Mouse (Mus musculus) c-Kit-positive CD71-positive TER-119-negative erythroid progenitor cells, embryonic 14.5 days (primary cell): Measurements from ENCODE around the gene Tenm2.

ENCODE experiments used
- DNase-seq: peaks from one replicate; pipeline ENCODE4 v3.0.0-alpha.2; 2013; ENCODE audit warnings: low read depth

Tenm2 gene

GRCm38 (mm10) chr11:36902302-36902701, 333.5 kb downstream of the Tenm2 start:
- DNase-seq: no peak

- no peak for DNase-seq
Observed at GRCm38 (mm10) chr11:36893061-36893460, 342.7 kb downstream of the Tenm2 start.

- DNase-seq: no peak
Observed at GRCm38 (mm10) chr11:36891106-36891505, 344.7 kb downstream of the Tenm2 start.

GRCm38 (mm10) chr11:36887490-36887889, 348.3 kb downstream of the Tenm2 start:
- DNase-seq: no peak

- DNase-seq: no peak
Observed at GRCm38 (mm10) chr11:36886147-36886546, 349.6 kb downstream of the Tenm2 start.

GRCm38 (mm10) chr11:36872961-36873360, 362.8 kb downstream of the Tenm2 start:
- DNase-seq: no peak

- DNase-seq: no peak
Observed at GRCm38 (mm10) chr11:36870548-36870947, 365.2 kb downstream of the Tenm2 start.

- DNase-seq: no peak
Observed at GRCm38 (mm10) chr11:36851690-36852089, 384.1 kb downstream of the Tenm2 start.

GRCm38 (mm10) chr11:36847451-36847850, 388.3 kb downstream of the Tenm2 start:
- no peak for DNase-seq

GRCm38 (mm10) chr11:36832855-36833254, 402.9 kb downstream of the Tenm2 start:
- no peak for DNase-seq

- DNase-seq: no peak
Observed at GRCm38 (mm10) chr11:36831511-36831910, 404.3 kb downstream of the Tenm2 start.

GRCm38 (mm10) chr11:36824666-36825065, 411.1 kb downstream of the Tenm2 start:
- DNase-seq: no peak

GRCm38 (mm10) chr11:36804615-36805014, 431.1 kb downstream of the Tenm2 start:
- DNase-seq: no peak

GRCm38 (mm10) chr11:36802208-36802631, 433.5 kb downstream of the Tenm2 start:
- no peak for DNase-seq

GRCm38 (mm10) chr11:36801683-36802082, 434.1 kb downstream of the Tenm2 start:
- DNase-seq: no peak

- DNase-seq: no peak
Observed at GRCm38 (mm10) chr11:36799409-36799808, 436.4 kb downstream of the Tenm2 start.

GRCm38 (mm10) chr11:36758009-36758408, 477.8 kb downstream of the Tenm2 start:
- DNase-seq: no peak

- DNase-seq: no peak
Observed at GRCm38 (mm10) chr11:36746286-36746685, 489.5 kb downstream of the Tenm2 start.

GRCm38 (mm10) chr11:36727800-36728199, 508.0 kb downstream of the Tenm2 start:
- no peak for DNase-seq

GRCm38 (mm10) chr11:36702881-36703280, 532.9 kb downstream of the Tenm2 start:
- DNase-seq: no peak

GRCm38 (mm10) chr11:36700951-36701350, 534.8 kb downstream of the Tenm2 start:
- no peak for DNase-seq

GRCm38 (mm10) chr11:36700131-36700530, 535.6 kb downstream of the Tenm2 start:
- DNase-seq: no peak

- DNase-seq: no peak
Observed at GRCm38 (mm10) chr11:36698268-36698667, 537.5 kb downstream of the Tenm2 start.

- no peak for DNase-seq
Observed at GRCm38 (mm10) chr11:36697816-36698215, 537.9 kb downstream of the Tenm2 start.
